Mouse (Mus musculus): ENCODE measurements at regions not wholly inside any gene's neighbourhood (a gene's known extent, or its start where the extent isn't known, plus 50 kb on each side); places are given as distances from the start of the nearest gene placed in this dataset.

DNA sequence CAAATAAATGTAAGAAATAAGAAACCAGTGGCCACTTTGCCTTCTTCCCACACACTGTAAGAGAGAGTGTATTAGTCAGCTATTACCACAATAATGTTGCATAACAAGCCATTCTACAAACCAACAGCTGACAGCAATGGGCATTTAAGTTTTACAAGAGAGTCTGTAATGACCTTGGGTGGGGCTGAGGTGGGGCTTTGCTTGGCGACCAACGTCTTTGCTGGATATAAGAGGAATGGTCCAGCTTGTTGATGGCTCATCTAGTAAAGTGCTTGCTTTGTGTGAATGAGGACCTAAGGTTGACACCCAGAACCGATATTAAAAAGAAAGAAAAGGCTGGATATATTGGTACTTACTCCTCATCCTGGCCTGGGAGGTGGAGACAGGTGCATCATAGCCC is 295.6 kb upstream of the Tbx3 start:
- WGBS, result 68% methylated on average over 3 of the region's 3 CpGs

DNA sequence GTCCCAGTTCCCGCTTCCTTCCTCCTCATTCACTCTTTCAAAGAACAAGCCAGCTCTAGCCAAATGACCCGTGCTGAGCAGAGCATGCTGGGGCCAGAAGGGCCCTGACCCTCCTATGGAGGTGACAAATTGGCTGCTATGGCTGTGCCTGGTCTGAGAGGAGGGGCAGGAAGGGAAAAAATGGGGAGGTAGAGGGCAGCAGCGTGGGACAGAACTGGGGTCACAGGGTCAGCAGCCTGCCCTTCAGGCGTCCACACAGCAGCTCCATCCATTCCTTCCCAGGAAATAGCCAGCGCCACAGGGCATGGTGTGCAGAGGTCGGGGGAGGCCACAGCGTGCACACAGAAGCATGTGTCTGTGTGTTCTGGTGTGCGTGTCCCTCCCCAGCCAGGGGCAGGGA is 292.2 kb upstream of the Tbx3 start:
- Histone ChIP-seq H3K9ac (ENCODE audit: low read depth, low read length, severe bottlenecking) (no peak overlapping the region), H3K36me3 (ENCODE audit: control insufficient read depth, insufficient read depth, low read length) (no peaks in the 10 kb centered on the region), H3K27me3 (ENCODE audit: control insufficient read depth, insufficient read depth, low read length) (no peaks in the 10 kb centered on the region; the same call in 1 of the 2 replicates), H3K9me3 (ENCODE audit: control insufficient read depth, low read length) (no peaks in the 10 kb centered on the region), H3K4me3 (replicated peaks; ENCODE audit: low read length) (no peak overlapping the region), H3K4me1 (ENCODE audit: control insufficient read depth, insufficient read depth, low read length) (no peaks in the 10 kb centered on the region), H3K27ac (replicated peaks; ENCODE audit: low read depth, low read length) (no peak overlapping the region), H3K4me2 (replicated peaks; ENCODE audit: low read depth, low read length, severe bottlenecking) (no peak overlapping the region)
- DNase-seq (ENCODE audit: low spot score) (no peak), ATAC-seq (ENCODE audit: low FRiP score, low read depth) (no peak)
- WGBS, result 21% methylated on average over 8 of the region's 8 CpGs
- no peak for TF ChIP-seq POLR2A (IDR thresholded peaks at IDR 0.05; ENCODE audit: borderline replicate concordance, extremely low read depth, insufficient read depth, insufficient read length)

More for the DNA sequence above, 295.6 kb upstream of the Tbx3 start:
- Histone ChIP-seq H3K36me3 (ENCODE audit: control insufficient read depth, insufficient read depth, low read length) (no peaks in the 10 kb centered on the region), H3K27ac (replicated peaks; ENCODE audit: low read depth, low read length) (no peak overlapping the region), H3K4me2 (replicated peaks; ENCODE audit: low read depth, low read length, severe bottlenecking) (no peak overlapping the region), H3K9me3 (ENCODE audit: control insufficient read depth, low read length) (no peaks in the 10 kb centered on the region), H3K9ac (ENCODE audit: low read depth, low read length, severe bottlenecking) (no peak overlapping the region), H3K4me1 (ENCODE audit: control insufficient read depth, insufficient read depth, low read length) (no peaks in the 10 kb centered on the region), H3K27me3 (ENCODE audit: control insufficient read depth, insufficient read depth, low read length) (no peaks in the 10 kb centered on the region; the same call in 1 of the 2 replicates), H3K4me3 (replicated peaks; ENCODE audit: low read length) (no peak overlapping the region)
- DNase-seq (ENCODE audit: low spot score), result no peak
- TF ChIP-seq POLR2A (IDR thresholded peaks at IDR 0.05; ENCODE audit: borderline replicate concordance, extremely low read depth, insufficient read depth, insufficient read length), result no peak
- no peak for ATAC-seq (ENCODE audit: low FRiP score, low read depth)

DNA sequence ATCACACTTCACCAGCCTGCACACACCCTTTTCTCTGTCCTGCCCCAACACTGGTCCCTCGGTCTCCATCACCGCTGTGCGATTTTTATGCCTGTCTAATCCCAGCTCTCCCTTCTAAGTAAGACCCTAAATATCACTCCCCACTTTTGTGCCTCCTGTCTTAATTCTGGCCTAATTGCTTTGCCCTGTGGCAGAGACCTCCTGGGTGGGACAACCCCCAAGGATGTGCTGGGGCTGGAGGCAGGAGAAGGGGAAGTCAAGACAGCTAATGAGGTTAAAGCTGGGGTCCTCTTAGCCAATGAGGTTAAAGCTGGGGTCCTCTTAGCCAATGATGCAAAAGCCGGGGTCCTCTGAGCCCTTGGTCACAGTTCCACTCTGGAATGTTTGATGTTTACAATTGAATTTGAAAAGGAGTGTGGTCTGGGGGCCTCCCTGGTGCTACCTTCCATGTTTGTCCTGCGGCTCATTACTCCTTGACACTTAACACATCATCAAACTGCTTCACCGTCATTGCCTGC is 290.5 kb upstream of the Tbx3 start:
- TF ChIP-seq POLR2A (IDR thresholded peaks at IDR 0.05; ENCODE audit: borderline replicate concordance, extremely low read depth, insufficient read depth, insufficient read length), result no peak
- ATAC-seq (ENCODE audit: low FRiP score, low read depth) (no peak), DNase-seq (ENCODE audit: low spot score) (no peak)
- H3K4me3 ChIP-seq (replicated peaks; ENCODE audit: low read length), result no peak overlapping the region
- H3K9ac ChIP-seq (ENCODE audit: low read depth, low read length, severe bottlenecking), result no peak overlapping the region
- no peaks in the 10 kb centered on the region for H3K36me3 ChIP-seq (ENCODE audit: control insufficient read depth, insufficient read depth, low read length)
- no peaks in the 10 kb centered on the region; the same call in 1 of the 2 replicates for H3K27me3 ChIP-seq (ENCODE audit: control insufficient read depth, insufficient read depth, low read length)
- WGBS, result 31% methylated on average over 6 of the region's 6 CpGs
- no peaks in the 10 kb centered on the region for H3K4me1 ChIP-seq (ENCODE audit: control insufficient read depth, insufficient read depth, low read length)
- H3K9me3 ChIP-seq (ENCODE audit: control insufficient read depth, low read length), result no peaks in the 10 kb centered on the region
- no peak overlapping the region for H3K27ac ChIP-seq (replicated peaks; ENCODE audit: low read depth, low read length)
- no peak overlapping the region for H3K4me2 ChIP-seq (replicated peaks; ENCODE audit: low read depth, low read length, severe bottlenecking)

DNA sequence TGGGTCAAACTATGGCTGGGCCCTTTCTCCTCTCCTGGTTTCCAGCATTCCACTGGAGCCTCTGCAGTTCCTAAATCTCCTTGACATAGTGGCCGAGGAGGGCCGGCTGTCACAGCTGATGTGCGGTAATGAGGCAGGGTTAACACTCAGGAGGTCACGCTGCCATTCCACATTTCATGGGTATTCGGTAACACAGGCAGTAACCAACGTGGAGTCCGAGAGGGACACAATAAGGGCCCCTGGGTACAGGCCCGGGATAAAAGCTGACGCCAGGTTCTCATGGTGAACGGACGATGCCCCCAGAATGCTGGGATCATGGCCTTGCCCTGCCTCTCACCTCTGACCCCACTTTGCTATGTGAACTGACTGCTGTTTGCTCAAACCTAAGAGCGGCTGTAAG is 289.0 kb upstream of the Tbx3 start:
- 44% methylated on average over 12 of the region's 12 CpGs for WGBS
- no peak for TF ChIP-seq POLR2A (IDR thresholded peaks at IDR 0.05; ENCODE audit: borderline replicate concordance, extremely low read depth, insufficient read depth, insufficient read length)
- DNase-seq (ENCODE audit: low spot score) (no peak), ATAC-seq (ENCODE audit: low FRiP score, low read depth) (no peak)
- Histone ChIP-seq H3K27ac (replicated peaks; ENCODE audit: low read depth, low read length) (no peak overlapping the region), H3K27me3 (ENCODE audit: control insufficient read depth, insufficient read depth, low read length) (no peaks in the 10 kb centered on the region; the same call in 1 of the 2 replicates), H3K9ac (ENCODE audit: low read depth, low read length, severe bottlenecking) (no peak overlapping the region), H3K36me3 (ENCODE audit: control insufficient read depth, insufficient read depth, low read length) (no peaks in the 10 kb centered on the region), H3K4me1 (ENCODE audit: control insufficient read depth, insufficient read depth, low read length) (no peaks in the 10 kb centered on the region), H3K9me3 (ENCODE audit: control insufficient read depth, low read length) (no peaks in the 10 kb centered on the region; the same call in 1 of the 2 replicates), H3K4me2 (replicated peaks; ENCODE audit: low read depth, low read length, severe bottlenecking) (no peak overlapping the region), H3K4me3 (replicated peaks; ENCODE audit: low read length) (no peak overlapping the region)

DNA sequence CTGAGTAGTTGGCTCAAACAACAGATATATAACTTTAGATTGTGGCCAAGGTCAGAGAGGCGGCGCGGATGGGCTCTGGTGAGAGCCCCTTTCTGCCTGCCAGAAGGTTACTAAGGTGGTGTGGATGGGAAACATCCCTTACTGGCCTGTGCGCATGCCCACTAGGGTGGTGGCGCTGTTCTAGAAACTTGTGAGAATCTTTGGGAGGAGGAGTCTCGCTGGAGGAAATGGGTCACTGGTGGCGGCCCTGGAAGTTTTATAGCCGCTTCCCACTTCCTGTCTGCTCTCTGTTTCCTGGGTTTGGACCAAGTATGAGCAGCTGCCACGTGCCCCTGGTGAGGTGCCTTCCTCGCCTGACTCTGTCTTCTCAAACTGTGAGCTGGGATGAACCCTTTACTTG is 285.0 kb upstream of the Tbx3 start:
- 88% methylated on average over 10 of the region's 10 CpGs for WGBS
- no peak for DNase-seq (ENCODE audit: low spot score)

More for the DNA sequence above, 285.0 kb upstream of the Tbx3 start:
- Histone ChIP-seq H3K36me3 (ENCODE audit: control insufficient read depth, insufficient read depth, low read length) (no peaks in the 10 kb centered on the region), H3K27ac (replicated peaks; ENCODE audit: low read depth, low read length) (no peak overlapping the region), H3K9ac (ENCODE audit: low read depth, low read length, severe bottlenecking) (no peak overlapping the region), H3K9me3 (ENCODE audit: control insufficient read depth, low read length) (no peaks in the 10 kb centered on the region; the same call in 1 of the 2 replicates), H3K4me3 (replicated peaks; ENCODE audit: low read length) (no peak overlapping the region), H3K4me2 (replicated peaks; ENCODE audit: low read depth, low read length, severe bottlenecking) (no peak overlapping the region), H3K27me3 (ENCODE audit: control insufficient read depth, insufficient read depth, low read length) (no peaks in the 10 kb centered on the region), H3K4me1 (ENCODE audit: control insufficient read depth, insufficient read depth, low read length) (peaks cover 14% of the 10 kb centered on the region; the same call in 1 of the 2 replicates)
- no peak for TF ChIP-seq POLR2A (IDR thresholded peaks at IDR 0.05; ENCODE audit: borderline replicate concordance, extremely low read depth, insufficient read depth, insufficient read length)
- ATAC-seq (ENCODE audit: low FRiP score, low read depth), result no peak

All from limb, embryonic 14.5 days (tissue).